Mouse (Mus musculus) inflammation-experienced regulatory T-cells, adult 6 months (primary cell): Measurements from ENCODE around the gene Far1. TPM values are rescaled to one million over a fixed set of nuclear protein-coding genes. Genes with fewer than 3 reads are reported as not detected.

ENCODE experiments used
- ATAC-seq: one replicate; pipeline ENCODE4 v1.8.0; 2017
- polyA plus RNA-seq, 3 experiments: library from polyadenylated mRNA; unstranded; fragments of 100-300 nt; shearing (Covaris generic); gene quantifications; one replicate each; pipeline ENCODE4 v1.2.1; 2017

The Far1 gene
- polyA plus RNA-seq: 100 to 1,000 TPM in 1 of 3 experiments, 10 to 100 TPM in 2; 74.7 to 134 (median 82.4) TPM

- ATAC-seq: peak; percentile 90
Observed at GRCm38 (mm10) chr7:113513286-113513962, at the start of gene Far1. Gene Far1 (plus strand): TSS chr7:113513834.

- no peak for ATAC-seq
Observed at GRCm38 (mm10) chr7:113468345-113468744, 45.3 kb upstream of the Far1 start.

- ATAC-seq: no peak
Observed at GRCm38 (mm10) chr7:113470671-113471070, 43.0 kb upstream of the Far1 start.

GRCm38 (mm10) chr7:113471653-113472052, 42.0 kb upstream of the Far1 start:
- no peak for ATAC-seq

DNA sequence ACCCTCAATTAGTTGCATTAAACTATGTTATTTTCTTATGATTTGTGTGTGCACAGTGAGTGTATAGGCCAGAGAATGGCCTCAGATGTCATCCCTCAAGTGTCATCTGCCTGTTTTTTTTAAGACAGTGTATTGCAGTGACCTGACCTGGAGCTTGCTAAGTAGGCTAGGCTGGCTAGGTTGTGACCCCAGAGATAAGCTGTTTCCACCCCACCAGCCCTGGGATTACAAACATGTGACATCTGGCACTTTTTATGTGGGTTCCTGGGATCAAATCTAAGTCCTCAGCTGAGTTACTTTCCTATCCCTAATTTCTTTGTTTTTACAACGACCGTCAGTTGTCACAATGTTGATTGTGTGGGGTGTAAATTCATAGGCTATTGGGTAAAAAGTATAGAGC, 17.8 kb upstream of the Far1 start:
- ATAC-seq: no peak

- ATAC-seq: no peak
Observed at GRCm38 (mm10) chr7:113498413-113498812, 15.2 kb upstream of the Far1 start.

DNA sequence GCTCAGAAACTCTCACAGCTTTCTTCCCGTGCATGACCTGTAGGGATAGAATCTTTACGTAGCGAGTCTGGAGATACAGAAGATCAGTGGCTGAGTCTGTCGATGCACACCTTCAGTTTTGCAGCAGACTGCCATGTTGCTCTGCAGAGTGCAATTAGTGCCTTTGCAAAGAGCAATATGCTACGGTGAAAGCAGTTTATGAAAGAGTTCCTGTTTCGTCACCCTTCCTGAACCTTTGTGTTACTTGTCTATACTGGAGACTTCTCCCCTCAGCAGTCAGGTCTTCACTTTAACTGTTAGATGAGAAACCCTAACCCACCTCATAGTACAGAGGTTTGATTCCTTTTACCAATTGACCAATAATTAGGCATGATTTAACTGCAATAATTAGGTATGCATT, 13.8 kb upstream of the Far1 start:
- no peak for ATAC-seq

GRCm38 (mm10) chr7:113502453-113502852, 11.2 kb upstream of the Far1 start:
- no peak for ATAC-seq

DNA sequence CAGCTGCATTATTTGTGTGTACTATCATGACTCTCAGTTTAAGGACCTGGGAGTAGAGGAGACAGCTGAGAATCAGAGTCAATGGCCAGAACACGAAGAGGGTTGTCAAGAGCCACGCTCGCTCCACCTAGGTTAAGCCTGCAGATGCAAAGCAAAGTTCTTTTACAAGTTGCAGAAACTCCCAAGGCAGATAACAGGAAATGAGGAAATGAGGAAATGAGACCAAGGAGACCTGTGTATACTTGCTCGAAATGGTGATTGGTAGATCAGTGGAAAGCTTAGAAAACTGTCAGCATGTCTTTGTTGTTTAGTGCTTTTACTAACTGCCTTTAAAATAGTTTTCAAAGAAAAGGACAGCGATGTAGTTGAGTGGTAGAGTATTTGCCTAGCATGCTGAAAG, 8.6 kb upstream of the Far1 start:
- ATAC-seq: no peak

GRCm38 (mm10) chr7:113505516-113506045, 8.1 kb upstream of the Far1 start:
- no peak for ATAC-seq

- no peak for ATAC-seq
Observed at GRCm38 (mm10) chr7:113507846-113508245, 5.8 kb upstream of the Far1 start.

DNA sequence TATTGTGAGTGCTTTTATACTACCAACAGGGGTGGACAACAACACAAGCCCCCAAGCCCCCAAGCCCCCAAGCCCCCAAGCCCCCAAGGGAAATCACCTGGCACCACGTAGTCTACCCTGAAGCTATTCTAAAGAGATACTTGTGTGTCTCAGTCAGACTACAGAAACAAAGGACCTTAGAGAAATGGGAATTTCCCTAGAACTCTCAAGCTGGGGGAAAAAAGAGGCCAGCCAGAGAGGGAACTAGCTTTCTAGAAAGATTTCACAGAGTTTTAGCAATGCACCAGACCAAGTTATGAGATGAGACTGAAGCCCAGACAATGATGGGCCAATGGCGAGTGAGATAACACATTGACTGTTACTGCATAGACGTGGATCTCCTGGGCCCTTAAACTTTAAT, 2.2 kb upstream of the Far1 start:
- ATAC-seq: no peak

- peak; percentile 11 for ATAC-seq
Observed at GRCm38 (mm10) chr7:113512527-113513285, 928 bp upstream of the Far1 start.

DNA sequence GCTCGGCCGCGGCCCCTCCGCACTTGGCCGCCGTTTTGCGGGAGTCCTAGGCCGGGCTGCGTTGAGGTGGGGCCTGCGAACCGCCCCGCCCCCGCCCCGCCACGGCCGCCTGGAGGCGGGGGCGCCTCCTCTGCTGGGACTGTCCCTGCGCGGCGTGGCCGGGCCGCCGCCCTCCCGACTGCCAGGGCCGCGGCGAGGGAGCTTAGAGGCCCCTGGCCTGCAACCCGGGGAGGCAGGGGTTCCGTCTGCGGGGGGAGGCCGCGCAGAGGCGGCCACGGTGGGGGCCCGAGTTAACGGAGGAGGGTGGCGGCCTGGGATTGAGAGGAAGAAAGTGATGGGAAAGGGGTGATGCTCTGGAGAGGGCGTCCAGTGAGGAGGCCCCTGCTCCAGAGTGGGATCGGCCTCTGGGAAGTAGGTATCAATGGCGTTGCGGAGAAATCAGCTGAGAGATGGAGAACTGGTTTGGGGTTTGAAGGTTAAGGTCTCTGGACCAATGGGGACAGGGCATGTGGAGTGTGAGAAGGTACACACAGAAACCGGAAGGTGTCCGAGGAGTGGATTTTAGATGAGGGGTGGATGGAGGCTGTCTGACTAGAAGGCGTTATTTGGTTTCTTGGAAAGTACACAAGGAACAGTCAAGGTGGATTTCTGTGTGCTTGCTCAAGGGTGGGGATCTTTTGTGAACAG, 472 bp downstream of the Far1 start:
- ATAC-seq: peak; percentile 35

GRCm38 (mm10) chr7:113515831-113516230, 2.2 kb downstream of the Far1 start:
- ATAC-seq: no peak

DNA sequence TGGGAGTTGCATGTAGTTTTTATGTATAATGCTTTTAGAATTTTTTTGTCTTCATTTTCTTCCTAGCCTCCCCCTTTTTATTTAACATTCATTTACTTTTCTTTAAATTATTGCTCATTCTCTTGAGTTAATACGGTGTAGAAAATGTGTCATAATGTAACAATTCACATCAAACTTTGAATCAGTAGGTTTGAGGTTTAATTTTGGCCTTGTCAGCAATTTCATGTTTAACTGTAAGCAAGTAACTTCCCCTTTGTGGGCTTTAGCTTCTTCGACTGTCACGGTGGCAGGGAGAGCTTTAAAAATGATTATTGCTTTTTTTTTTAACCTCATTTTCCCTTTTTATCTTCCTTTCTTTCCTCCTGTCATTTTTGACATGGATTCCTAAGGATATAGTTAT, 4.8 kb downstream of the Far1 start:
- no peak for ATAC-seq

DNA sequence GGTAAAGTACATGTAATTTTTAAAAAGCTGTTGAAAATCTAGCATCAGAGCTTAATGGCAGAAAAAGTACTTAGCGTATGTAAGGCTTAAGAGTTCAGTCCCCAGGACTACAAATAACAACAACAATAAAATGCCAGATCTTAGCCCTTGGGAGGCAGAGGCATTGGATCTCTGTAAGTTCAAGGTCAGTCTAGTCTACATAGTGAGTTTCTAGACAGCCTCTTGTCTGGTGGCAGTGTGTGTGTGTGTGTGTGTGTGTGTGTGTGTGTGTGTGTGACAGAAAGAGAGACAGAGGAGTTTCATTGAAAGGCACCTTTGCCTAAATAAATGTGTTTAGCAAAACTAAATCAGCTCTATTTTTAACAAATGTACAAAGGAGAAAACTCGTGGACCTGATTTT, 5.3 kb downstream of the Far1 start:
- ATAC-seq: no peak

- ATAC-seq: no peak
Observed at GRCm38 (mm10) chr7:113543158-113543557, 29.5 kb downstream of the Far1 start.

- ATAC-seq: no peak
Observed at GRCm38 (mm10) chr7:113551742-113552463, 38.3 kb downstream of the Far1 start.

- ATAC-seq: no peak
Observed at GRCm38 (mm10) chr7:113552508-113552907, 38.9 kb downstream of the Far1 start.

DNA sequence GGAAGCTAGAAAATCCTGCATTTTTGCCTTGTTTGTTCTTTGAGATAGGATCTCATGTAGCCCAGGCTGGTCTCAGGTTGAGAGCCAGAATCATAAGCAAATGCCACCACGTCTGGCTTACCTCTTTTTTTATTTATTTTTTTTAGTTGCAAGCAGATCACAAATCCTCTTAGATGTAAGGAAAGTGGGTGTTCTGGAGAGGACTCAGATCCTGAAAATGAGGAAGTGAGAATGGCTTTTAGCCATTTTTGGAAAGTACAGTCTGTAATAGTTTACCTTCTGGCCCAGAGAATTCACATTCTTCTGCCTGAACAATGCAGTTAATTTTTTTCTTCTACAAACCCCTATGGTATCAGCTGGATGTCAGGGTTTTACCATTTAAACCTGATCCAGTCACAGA, 42.5 kb downstream of the Far1 start:
- ATAC-seq: no peak

GRCm38 (mm10) chr7:113566892-113567291, 53.3 kb downstream of the Far1 start:
- no peak for ATAC-seq

DNA sequence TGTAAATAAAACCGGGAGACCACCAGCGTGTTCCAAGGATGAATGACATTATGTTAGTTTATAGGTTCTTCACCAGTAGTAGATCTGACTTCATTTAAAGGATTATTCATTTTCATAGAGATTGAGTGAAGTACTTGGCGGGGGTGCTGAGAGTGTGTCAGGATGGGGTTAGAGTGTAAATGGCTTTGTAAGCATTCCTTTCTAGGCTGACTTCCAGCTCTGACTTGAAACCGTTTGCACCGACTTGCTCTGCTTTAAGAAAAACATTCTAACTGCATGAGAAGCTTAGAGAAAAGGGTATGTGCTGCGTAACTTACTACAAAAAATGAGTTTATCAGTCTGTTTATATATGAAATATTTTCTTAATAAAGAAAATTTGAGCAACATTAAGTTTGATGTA, 57.5 kb downstream of the Far1 start:
- no peak for ATAC-seq
